Mouse (Mus musculus): ENCODE data around the gene Slc35b4. TPM values are rescaled to one million over a fixed set of nuclear protein-coding genes. Genes with fewer than 3 reads are reported as not detected.

The Slc35b4 gene
- polyA plus RNA-seq (2014; fragmentation: Nextera tagmentation; extraction: Ambion mirVana) = 54.1 and 56.6 TPM in 2 replicates

DNA sequence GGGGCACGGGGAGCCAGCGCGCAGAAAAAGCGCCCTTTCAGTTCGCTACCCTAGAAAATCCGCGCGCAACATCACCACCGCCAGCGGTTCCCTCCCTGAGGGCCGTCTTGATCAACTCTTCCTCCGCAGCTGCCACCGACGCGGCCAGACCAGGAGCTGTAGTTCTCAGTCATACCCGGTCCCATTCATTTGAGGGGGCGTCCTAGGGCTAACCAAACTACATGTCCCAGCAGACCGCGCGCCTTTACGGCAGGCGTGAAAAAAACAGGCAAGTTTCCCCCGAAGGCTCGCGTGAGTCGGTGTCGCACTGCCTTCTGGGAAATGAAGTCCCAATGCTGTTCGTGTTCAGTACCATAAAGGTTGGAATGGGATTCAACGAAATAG lies at the start of gene Slc35b4:
Gene Slc35b4, minus strand, starts transcription at position 248 of the 384 bp plus-strand sequence.
- Histone ChIP-seq H3K4me1 (ENCODE audit: control insufficient read depth, insufficient read depth, low read length) (peaks cover 12% of the 10 kb centered on the region), H3K27ac (replicated peaks; ENCODE audit: low read depth, low read length) (peak within 1 kb of the TSS; percentile 75), H3K4me3 (ENCODE audit: low read depth, low read length) (peak within 1 kb of the TSS; percentile 92), H3K36me3 (ENCODE audit: control insufficient read depth, insufficient read depth, low read length) (no peaks in the 10 kb centered on the region), H3K27me3 (replicated peaks; ENCODE audit: control insufficient read depth, insufficient read depth, low read length) (no peaks in the 10 kb centered on the region), H3K4me2 (ENCODE audit: low read depth, low read length) (peak within 1 kb of the TSS; percentile 75), H3K9ac (ENCODE audit: low read depth, low read length) (peak within 1 kb of the TSS; percentile 79), H3K9me3 (ENCODE audit: control insufficient read depth, low read length) (no peaks in the 10 kb centered on the region)
- ATAC-seq (ENCODE audit: low read depth) (peak; percentile 100), DNase-seq (ENCODE audit: low spot score) (peak; percentile 100)
- under 1% methylated on average over 25 of the region's 29 CpGs for WGBS

DNA sequence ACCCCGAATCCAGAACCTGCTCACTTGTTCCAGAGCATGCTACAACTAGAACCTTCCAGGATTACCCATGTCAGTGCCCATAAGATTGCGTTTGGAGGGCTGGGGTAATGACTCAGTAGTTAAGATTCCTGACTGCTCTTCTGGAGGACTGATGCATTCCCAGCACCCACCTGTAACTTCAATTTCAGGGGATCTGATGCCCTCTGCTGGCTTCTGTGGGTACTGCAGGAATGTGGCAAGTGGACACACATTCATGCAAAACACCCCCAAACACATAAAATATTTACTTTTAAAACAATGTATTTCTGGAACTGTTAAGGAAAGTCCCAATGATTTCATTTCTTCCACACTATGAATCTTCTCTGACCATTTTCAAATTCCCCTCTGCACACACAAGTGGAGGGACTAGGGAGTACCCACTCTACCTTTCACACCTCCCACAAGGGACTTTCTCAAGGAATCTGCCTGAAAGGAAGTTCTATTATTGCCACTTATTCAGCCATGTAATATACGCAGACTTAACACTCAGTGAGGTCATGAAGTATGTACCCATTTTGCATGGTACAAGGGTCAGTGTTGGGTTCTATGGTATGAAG lies 48.2 kb upstream of the Slc35b4 start:
- no peak for DNase-seq (ENCODE audit: low spot score)
- no peaks in the 10 kb centered on the region for H3K27me3 ChIP-seq (replicated peaks; ENCODE audit: control insufficient read depth, insufficient read depth, low read length)
- H3K27ac ChIP-seq (replicated peaks; ENCODE audit: low read depth, low read length) = no peak overlapping the region
- WGBS = 89% methylated on average over 3 of the region's 3 CpGs
- no peak overlapping the region for H3K9ac ChIP-seq (ENCODE audit: low read depth, low read length)
- H3K36me3 ChIP-seq (ENCODE audit: control insufficient read depth, insufficient read depth, low read length) = no peaks in the 10 kb centered on the region
- H3K4me3 ChIP-seq (ENCODE audit: low read depth, low read length) = no peak overlapping the region
- ATAC-seq (ENCODE audit: low read depth) = no peak
- no peaks in the 10 kb centered on the region for H3K4me1 ChIP-seq (ENCODE audit: control insufficient read depth, insufficient read depth, low read length)
- H3K4me2 ChIP-seq (ENCODE audit: low read depth, low read length) = no peak overlapping the region
- H3K9me3 ChIP-seq (ENCODE audit: control insufficient read depth, low read length) = peaks cover 4% of the 10 kb centered on the region; the same call in 1 of the 2 replicates

DNA sequence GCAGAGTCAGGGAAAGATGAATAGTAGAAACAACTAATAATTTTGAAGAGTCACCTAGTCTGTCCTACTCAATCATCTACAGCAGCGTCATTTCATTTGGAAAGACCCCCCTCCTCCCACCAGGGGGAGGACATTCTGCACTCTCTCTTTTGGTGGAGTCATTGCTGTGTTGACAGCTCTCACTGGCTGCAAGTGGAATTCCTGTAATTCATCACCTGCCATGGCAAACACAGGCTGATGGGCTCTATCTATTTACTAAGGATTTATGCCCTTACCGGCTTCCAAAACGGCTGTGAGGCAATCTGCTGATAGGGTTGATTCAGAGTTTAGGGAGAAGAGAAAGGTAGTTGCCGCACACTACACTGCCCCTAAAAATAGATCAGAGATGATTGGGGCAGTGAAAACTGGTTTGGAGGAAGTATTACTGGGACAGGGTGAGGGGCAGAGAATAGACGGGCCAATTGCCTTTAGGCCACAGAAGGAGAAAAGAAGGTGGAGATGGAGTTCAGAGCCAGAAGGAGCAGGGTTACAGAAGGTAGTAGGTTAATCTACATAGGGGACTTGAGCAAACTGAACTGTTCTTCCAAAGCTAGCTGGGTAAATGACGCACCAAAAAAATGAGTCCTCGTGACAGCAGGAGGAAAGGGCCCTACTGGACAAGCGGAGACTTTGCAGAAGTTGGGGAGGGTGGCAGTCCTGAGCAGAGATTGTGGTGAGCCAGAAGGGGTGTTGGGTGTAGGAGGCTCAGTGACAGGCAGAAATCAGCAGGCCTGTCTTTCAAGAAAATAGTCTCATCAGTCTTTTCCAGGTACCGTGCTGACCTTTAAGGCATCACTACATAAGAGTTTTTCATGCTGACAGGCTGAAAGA lies 39.8 kb upstream of the Slc35b4 start:
- DNase-seq (ENCODE audit: low spot score) (no peak), ATAC-seq (ENCODE audit: low read depth) (no peak)
- H3K27ac ChIP-seq (replicated peaks; ENCODE audit: low read depth, low read length) = no peak overlapping the region
- no peaks in the 10 kb centered on the region for H3K4me1 ChIP-seq (ENCODE audit: control insufficient read depth, insufficient read depth, low read length)
- no peaks in the 10 kb centered on the region for H3K9me3 ChIP-seq (ENCODE audit: control insufficient read depth, low read length)
- no peaks in the 10 kb centered on the region for H3K36me3 ChIP-seq (ENCODE audit: control insufficient read depth, insufficient read depth, low read length)
- H3K4me2 ChIP-seq (ENCODE audit: low read depth, low read length) = no peak overlapping the region
- no peaks in the 10 kb centered on the region for H3K27me3 ChIP-seq (replicated peaks; ENCODE audit: control insufficient read depth, insufficient read depth, low read length)
- WGBS = 58% methylated on average over 9 of the region's 9 CpGs
- H3K4me3 ChIP-seq (ENCODE audit: low read depth, low read length) = no peak overlapping the region
- H3K9ac ChIP-seq (ENCODE audit: low read depth, low read length) = no peak overlapping the region

DNA sequence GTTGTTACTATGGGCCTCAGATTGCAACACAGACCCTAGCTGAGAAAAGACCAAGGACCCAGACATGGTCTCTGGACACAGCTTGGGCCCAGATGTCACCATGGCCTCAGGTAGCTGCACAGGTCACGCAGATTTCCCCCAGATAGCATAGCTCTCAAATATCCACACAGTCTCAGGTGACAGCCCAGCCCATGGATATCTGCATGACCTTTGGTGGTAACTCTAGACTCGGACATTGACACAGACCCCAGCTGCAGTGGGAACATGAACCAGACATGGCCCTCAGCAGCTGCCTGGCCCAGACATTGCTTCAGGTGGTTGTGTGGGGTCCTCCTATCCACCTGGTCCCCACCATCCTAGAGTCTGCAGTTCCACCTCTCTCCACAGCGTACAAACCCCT lies 28.8 kb upstream of the Slc35b4 start:
- DNase-seq (ENCODE audit: low spot score) (no peak), ATAC-seq (ENCODE audit: low read depth) (no peak)
- H3K27ac ChIP-seq (replicated peaks; ENCODE audit: low read depth, low read length) = no peak overlapping the region
- H3K4me3 ChIP-seq (ENCODE audit: low read depth, low read length) = no peak overlapping the region
- no peaks in the 10 kb centered on the region for H3K27me3 ChIP-seq (replicated peaks; ENCODE audit: control insufficient read depth, insufficient read depth, low read length)
- 54% methylated on average over 3 of the region's 3 CpGs for WGBS
- no peaks in the 10 kb centered on the region for H3K9me3 ChIP-seq (ENCODE audit: control insufficient read depth, low read length)
- no peak overlapping the region for H3K9ac ChIP-seq (ENCODE audit: low read depth, low read length)
- H3K36me3 ChIP-seq (ENCODE audit: control insufficient read depth, insufficient read depth, low read length) = no peaks in the 10 kb centered on the region
- H3K4me2 ChIP-seq (ENCODE audit: low read depth, low read length) = no peak overlapping the region
- H3K4me1 ChIP-seq (ENCODE audit: control insufficient read depth, insufficient read depth, low read length) = no peaks in the 10 kb centered on the region

DNA sequence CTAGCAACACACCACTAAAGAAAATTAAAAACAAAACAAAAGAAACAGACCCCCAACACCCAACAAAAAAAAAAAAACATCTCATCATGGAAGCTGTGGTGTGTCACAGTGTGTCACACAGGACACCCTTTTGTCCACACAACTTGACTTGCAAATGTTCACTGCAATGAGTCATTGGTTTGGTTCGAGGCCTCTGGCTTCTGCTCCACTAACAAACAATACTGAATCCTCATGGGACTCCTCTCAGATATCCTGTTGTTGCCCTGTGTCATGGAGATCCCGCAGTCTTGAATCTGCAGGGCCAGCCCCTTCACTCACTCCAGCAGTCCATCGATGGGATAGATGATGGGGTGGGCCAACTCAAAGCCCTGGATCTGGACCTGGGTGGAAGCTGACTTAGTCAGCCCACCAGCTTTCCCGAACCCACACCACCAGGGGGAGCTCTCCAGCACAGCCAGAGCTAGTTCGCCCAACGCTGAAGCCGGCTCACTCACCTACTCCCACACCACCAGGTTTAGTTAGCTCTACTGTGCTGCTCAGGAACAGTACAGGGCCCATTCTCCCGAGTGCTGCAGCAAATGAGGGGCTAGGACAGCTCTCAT lies 28.2 kb upstream of the Slc35b4 start:
- WGBS = 64% methylated on average over 8 of the region's 8 CpGs
- ATAC-seq (ENCODE audit: low read depth) = no peak
- no peaks in the 10 kb centered on the region for H3K36me3 ChIP-seq (ENCODE audit: control insufficient read depth, insufficient read depth, low read length)

DNA sequence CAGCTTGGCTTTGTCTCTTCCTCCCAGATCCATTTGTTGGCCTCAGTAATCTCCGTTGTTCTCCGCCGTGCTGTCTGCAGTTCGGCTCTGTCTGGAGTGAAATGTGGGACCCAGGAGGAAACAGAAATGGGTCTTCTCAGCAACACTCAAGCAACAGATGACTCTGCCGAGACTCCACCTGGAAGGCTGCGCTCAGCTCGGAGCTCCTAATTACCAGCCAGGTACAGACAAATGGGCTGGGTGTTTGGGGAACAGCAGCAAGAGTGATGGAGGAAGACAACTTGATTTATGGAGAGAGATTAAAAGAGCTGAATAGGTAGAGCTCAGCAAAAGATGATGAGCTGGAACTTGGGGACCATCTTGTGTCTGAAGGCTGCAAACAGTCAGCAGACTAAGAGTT lies 26.6 kb upstream of the Slc35b4 start:
- H3K4me2 ChIP-seq (ENCODE audit: low read depth, low read length) = no peak overlapping the region
- no peak for ATAC-seq (ENCODE audit: low read depth)
- WGBS = 75% methylated on average over 7 of the region's 7 CpGs
- H3K27me3 ChIP-seq (replicated peaks; ENCODE audit: control insufficient read depth, insufficient read depth, low read length) = no peaks in the 10 kb centered on the region
- no peaks in the 10 kb centered on the region for H3K4me1 ChIP-seq (ENCODE audit: control insufficient read depth, insufficient read depth, low read length)
- H3K4me3 ChIP-seq (ENCODE audit: low read depth, low read length) = no peak overlapping the region
- no peaks in the 10 kb centered on the region for H3K9me3 ChIP-seq (ENCODE audit: control insufficient read depth, low read length)
- H3K27ac ChIP-seq (replicated peaks; ENCODE audit: low read depth, low read length) = no peak overlapping the region
- no peaks in the 10 kb centered on the region for H3K36me3 ChIP-seq (ENCODE audit: control insufficient read depth, insufficient read depth, low read length)
- no peak for DNase-seq (ENCODE audit: low spot score)
- H3K9ac ChIP-seq (ENCODE audit: low read depth, low read length) = no peak overlapping the region

More for the DNA sequence above, 28.2 kb upstream of the Slc35b4 start:
- no peaks in the 10 kb centered on the region for H3K4me1 ChIP-seq (ENCODE audit: control insufficient read depth, insufficient read depth, low read length)
- no peak for DNase-seq (ENCODE audit: low spot score)
- no peaks in the 10 kb centered on the region for H3K27me3 ChIP-seq (replicated peaks; ENCODE audit: control insufficient read depth, insufficient read depth, low read length)
- no peak overlapping the region for H3K4me2 ChIP-seq (ENCODE audit: low read depth, low read length)
- no peak overlapping the region for H3K4me3 ChIP-seq (ENCODE audit: low read depth, low read length)
- H3K27ac ChIP-seq (replicated peaks; ENCODE audit: low read depth, low read length) = no peak overlapping the region
- H3K9ac ChIP-seq (ENCODE audit: low read depth, low read length) = no peak overlapping the region
- H3K9me3 ChIP-seq (ENCODE audit: control insufficient read depth, low read length) = no peaks in the 10 kb centered on the region

DNA sequence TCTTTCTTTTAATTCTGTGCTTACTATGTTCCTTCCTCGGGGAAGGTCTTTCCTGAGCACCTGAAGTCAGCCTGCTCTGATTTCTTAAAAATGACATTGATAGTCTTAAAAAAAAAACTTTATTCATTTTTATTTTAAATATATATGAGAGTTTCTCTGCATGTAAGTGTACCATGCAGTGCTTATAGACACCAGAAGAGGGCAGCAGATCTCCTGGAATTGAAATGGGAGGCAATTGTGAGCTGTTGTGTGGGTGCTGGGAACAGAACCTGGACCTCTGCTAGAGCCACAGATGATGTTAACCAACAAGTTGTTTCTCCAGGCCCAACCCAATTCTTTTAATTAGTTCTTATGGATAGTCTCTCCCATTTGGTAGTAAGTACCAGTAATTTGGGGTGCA lies 18.1 kb upstream of the Slc35b4 start:
- Histone ChIP-seq H3K9ac (ENCODE audit: low read depth, low read length) (no peak overlapping the region), H3K27me3 (replicated peaks; ENCODE audit: control insufficient read depth, insufficient read depth, low read length) (no peaks in the 10 kb centered on the region), H3K4me1 (ENCODE audit: control insufficient read depth, insufficient read depth, low read length) (no peaks in the 10 kb centered on the region), H3K4me2 (ENCODE audit: low read depth, low read length) (no peak overlapping the region), H3K9me3 (ENCODE audit: control insufficient read depth, low read length) (0 out of 2 replicates have a peak, but pooled peaks cover 3% of the 10 kb centered on the region), H3K4me3 (ENCODE audit: low read depth, low read length) (no peak overlapping the region), H3K36me3 (ENCODE audit: control insufficient read depth, insufficient read depth, low read length) (no peaks in the 10 kb centered on the region), H3K27ac (replicated peaks; ENCODE audit: low read depth, low read length) (no peak overlapping the region)
- WGBS = 100% methylated on average over 1 of the region's 1 CpGs
- DNase-seq (ENCODE audit: low spot score) (no peak), ATAC-seq (ENCODE audit: low read depth) (no peak)

DNA sequence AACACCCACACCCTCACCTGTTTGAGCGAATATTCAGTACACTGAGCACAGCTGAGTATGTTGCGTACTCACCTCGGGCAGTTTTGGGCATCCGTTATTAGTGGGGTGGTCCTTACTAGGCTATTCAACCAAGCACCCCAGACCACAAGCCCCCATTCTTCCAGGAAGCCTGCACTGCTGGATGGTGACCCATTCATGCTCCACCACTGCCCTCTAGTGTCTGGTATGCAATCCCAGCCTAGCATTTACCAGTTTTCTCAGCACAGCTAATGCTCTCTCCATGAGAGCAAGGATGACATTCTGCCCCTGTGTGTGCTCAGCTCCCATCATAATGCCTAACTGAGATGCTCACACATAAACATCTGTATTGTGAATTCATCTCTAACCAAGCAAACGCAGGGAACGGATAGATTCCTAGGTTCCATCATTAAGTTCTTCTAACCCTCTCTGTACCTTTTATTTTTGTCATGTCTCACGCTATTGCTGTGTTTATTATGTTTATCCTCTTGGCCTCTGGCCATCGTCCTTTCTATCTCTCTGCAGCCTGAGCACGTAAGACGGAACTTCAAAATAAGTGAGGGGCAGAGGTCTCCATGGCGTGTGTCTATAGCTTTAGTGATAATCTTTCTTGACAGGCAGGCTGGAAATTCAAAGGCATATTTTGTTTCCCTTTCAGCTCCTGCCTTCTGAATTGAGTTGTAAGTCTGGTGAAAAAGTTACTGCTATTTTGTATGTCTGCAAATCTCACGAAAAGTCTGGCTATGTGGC lies 17.0 kb upstream of the Slc35b4 start:
- Histone ChIP-seq H3K9me3 (ENCODE audit: control insufficient read depth, low read length) (0 out of 2 replicates have a peak, but pooled peaks cover 3% of the 10 kb centered on the region), H3K4me3 (ENCODE audit: low read depth, low read length) (no peak overlapping the region), H3K27me3 (replicated peaks; ENCODE audit: control insufficient read depth, insufficient read depth, low read length) (no peaks in the 10 kb centered on the region), H3K36me3 (ENCODE audit: control insufficient read depth, insufficient read depth, low read length) (no peaks in the 10 kb centered on the region), H3K27ac (replicated peaks; ENCODE audit: low read depth, low read length) (no peak overlapping the region), H3K9ac (ENCODE audit: low read depth, low read length) (no peak overlapping the region), H3K4me2 (ENCODE audit: low read depth, low read length) (no peak overlapping the region), H3K4me1 (ENCODE audit: control insufficient read depth, insufficient read depth, low read length) (no peaks in the 10 kb centered on the region)
- ATAC-seq (ENCODE audit: low read depth) = peak; percentile 78
- WGBS = 47% methylated on average over 12 of the region's 12 CpGs
- DNase-seq (ENCODE audit: low spot score) = peak; percentile 76
